Mouse (Mus musculus) brown adipose tissue, adult 24 weeks (tissue): ENCODE measurements around the gene Twnk. TPM values are rescaled to one million over a fixed set of nuclear protein-coding genes. Genes with fewer than 3 reads are reported as not detected.
A peak's percentile ranks its signal among the peaks of the same experiment; 100 is the strongest.
"Not testable (repeated sequence)": the region's sequence is repeated elsewhere in the genome, so short reads cannot be mapped to it uniquely, and the experiment has no call there.

ENCODE experiments used
- H3K27ac ChIP-seq: fragments of 200-500 bp; replicated peaks from 2 replicates; pipeline ENCODE4 v1.5.1; 2012; ENCODE audit warnings: low read depth, mild to moderate bottlenecking, low read length
- H3K4me1 ChIP-seq: fragments of 200-500 bp; 2 replicates; pipeline ENCODE4 v1.6.1; 2012; ENCODE audit warnings: low read length, mixed read lengths; ENCODE audit not compliant: control insufficient read depth, insufficient read depth, insufficient read length
- H3K4me3 ChIP-seq: fragments of 200-500 bp; 2 replicates; pipeline ENCODE4 v1.5.1; 2012; ENCODE audit warnings: low read depth, mild to moderate bottlenecking, low read length, moderate library complexity; ENCODE audit not compliant: insufficient read depth
- polyA plus RNA-seq: library from polyadenylated mRNA; stranded (reverse); fragments of >200 nt; gene quantifications from 2 replicates; pipeline ENCODE4 v1.2.4, GENCODE M21; 2012; ENCODE audit not compliant: missing spikeins, insufficient read depth, insufficient read length

Gene Twnk
- polyA plus RNA-seq, 1 experiment = 9.1 TPM

GRCm38 (mm10) chr19:45026958-45027670 is 21.7 kb downstream of the Twnk start:
- Histone ChIP-seq H3K27ac (peak overlapping the region; percentile 55), H3K4me1 (peaks cover 25% of the 10 kb centered on the region), H3K4me3 (no peak overlapping the region)

DNA sequence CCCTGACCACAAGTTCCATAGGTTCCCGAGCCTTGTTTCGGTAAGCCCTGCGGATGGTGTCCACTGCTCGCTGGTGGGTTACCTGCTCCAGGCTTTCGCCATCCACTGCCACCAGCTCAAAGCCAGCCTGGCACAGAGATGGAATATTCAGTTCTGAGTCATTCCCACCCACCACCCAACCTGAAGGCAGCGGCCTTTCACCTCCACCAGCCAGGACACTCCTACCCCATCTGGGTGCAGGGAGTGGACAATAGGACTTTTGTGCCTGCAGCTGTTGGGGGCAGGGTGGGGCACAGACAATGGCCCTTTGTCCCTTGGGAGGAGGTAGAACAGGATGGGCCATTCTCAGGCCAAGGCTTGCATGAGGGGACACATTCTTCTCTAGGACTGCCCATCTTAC is 22.4 kb downstream of the Twnk start:
- no peak overlapping the region for H3K4me3 ChIP-seq
- H3K4me1 ChIP-seq = peaks cover 25% of the 10 kb centered on the region

DNA sequence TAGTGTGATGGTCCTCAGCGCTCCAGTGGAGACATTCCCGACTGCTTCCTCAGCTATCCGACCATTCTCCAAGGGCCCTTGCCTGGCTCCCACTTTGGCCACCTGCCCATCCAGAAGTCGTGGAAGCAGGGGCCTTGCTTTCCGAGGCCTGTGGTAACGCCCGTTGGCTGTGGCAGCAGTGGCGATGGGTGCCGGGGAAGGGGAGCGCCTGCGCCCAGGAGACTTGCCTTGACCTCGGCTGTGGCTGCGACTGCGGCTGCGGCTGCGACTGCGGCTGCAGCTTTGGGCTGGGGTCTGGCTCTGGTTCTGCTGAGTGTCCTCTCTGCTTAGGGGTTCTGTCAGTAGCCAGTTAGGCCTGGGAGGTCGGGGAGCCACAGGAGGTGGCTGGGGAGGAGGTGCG is 23.3 kb downstream of the Twnk start:
- Histone ChIP-seq H3K4me1 (peaks cover 25% of the 10 kb centered on the region), H3K27ac (peak overlapping the region; percentile 58; the same call in 1 of the 2 replicates), H3K4me3 (no peak overlapping the region)

More for the DNA sequence above, 22.4 kb downstream of the Twnk start:
- peak overlapping the region; percentile 58 for H3K27ac ChIP-seq

DNA sequence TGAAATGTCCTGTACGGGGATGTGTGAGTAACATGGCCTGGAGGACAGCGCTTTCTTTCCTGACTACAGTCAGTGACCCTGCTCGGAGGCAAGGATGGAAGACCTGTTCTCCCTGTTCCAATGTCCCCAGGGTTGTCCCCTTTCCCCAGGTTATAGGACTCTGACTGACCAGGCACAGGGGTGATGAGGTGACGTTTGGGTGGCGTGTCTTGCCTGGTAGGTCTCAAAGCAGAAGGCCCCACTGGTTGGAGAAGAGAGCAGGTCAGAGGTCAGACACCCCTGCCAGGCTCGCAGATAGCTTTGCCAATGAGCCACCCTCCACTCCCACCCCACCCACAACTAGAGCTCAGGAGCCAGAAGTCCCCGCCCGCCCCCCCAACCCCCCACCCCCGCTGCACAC is 24.1 kb downstream of the Twnk start:
- Histone ChIP-seq H3K4me3 (no peak overlapping the region), H3K27ac (no peak overlapping the region), H3K4me1 (peaks cover 25% of the 10 kb centered on the region)

DNA sequence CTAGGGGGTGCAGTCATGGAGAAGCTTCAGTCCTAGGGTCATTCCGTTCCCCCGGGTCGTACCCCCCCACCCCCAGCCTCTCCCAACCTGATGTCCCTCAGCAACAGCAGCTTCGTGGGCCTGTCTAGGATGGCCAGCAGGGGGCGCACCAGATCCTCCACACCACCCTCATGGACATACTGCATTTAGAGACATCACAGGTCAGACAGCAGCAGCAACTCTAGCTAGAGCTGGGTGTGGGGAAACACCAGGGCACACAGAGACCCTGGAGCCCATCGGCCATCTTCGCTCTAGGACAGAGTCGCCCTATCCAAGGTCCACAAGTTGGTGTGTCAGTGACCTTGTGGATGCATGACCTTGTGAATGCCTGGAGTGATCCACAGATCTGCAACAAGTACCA is 24.6 kb downstream of the Twnk start:
- peaks cover 25% of the 10 kb centered on the region for H3K4me1 ChIP-seq
- no peak overlapping the region for H3K4me3 ChIP-seq
- H3K27ac ChIP-seq = no peak overlapping the region

GRCm38 (mm10) chr19:45030746-45031693 is 25.6 kb downstream of the Twnk start:
- peak overlapping the region; percentile 38 for H3K4me3 ChIP-seq
- peaks cover 25% of the 10 kb centered on the region for H3K4me1 ChIP-seq
- no peak overlapping the region for H3K27ac ChIP-seq

DNA sequence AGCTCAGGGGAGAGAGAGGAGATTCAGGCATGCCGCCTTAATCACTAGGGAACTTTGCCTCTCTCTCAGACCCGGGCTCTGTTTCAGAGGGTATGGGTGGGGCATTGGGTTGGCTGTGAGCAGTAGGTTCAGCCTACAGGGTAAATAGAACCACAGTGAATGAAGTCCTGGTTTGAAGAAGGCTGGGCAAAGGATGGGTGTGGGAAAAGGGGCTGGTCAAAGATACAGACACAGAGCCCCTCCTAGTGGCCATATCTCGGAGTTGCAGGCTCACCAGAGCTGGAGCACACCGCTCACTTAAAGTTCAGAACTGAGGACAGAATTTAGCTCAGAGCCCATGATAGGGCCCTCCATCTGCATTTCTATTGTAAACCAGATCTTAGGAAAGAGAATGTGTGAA is 26.3 kb downstream of the Twnk start:
- H3K4me1 ChIP-seq = peaks cover 25% of the 10 kb centered on the region
- no peak overlapping the region for H3K4me3 ChIP-seq
- H3K27ac ChIP-seq = no peak overlapping the region

DNA sequence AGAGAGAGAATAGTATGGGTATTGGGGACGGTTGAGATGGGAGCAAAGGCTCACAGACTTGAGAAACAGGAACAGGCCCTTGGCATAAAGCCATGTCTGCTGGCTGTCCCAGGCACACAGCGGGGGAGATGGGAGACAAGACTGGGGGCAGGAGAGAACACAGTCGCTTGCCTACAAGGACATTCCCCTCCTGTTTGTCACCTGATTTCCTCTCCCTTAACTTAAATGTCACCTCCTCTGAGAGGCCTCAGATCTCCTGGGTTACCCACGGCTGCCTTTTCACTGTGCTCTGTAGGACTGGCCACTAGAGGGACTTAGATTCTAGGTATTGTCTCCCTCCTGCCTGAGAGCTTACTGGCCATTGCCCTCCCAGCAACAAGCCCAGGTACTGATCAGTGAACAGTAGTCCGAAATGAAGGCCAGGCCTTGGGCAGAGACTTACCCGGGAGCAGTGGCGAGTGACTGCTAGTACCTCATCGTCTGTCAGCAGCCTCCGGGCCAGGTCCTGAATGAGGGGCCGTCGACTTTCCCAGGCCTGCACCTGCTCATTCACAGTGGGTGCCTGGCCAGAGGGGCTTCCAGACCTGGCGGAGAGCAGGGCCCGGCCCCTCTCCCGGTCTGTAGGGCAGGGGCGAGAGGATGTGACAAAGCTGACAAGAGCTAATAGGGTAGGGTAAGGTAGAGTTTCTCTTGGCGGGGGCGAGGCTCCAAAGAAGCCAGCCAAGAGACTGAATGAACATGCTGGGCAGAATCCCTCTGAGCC is 27.3 kb downstream of the Twnk start:
- Histone ChIP-seq H3K4me3 (no peak overlapping the region), H3K4me1 (peaks cover 18% of the 10 kb centered on the region), H3K27ac (no peak overlapping the region)

GRCm38 (mm10) chr19:45036867-45037266 is 31.4 kb downstream of the Twnk start:
- H3K4me3 ChIP-seq = no peak overlapping the region
- no peak overlapping the region for H3K27ac ChIP-seq
- H3K4me1 ChIP-seq = no peaks in the 10 kb centered on the region

DNA sequence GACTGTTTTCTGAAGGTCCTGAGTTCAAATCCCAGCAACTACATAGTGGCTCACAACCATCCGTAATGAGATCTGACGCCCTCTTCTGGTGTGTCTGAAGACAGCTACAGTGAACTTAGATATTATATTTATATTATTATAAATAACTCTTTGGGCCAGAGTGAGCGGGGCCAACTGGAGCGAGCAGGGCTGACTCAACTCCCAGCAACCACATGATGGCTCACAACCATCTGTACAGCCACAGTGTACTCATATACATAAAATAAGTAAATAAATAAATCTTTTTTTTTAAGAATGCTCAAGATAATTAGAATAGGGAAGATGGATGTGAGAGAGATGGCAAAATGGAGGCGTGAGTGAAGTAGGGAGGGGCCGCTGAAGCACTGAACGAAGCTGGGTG is 32.7 kb downstream of the Twnk start:
- not testable (repeated sequence) for H3K27ac ChIP-seq, H3K4me1 ChIP-seq, H3K4me3 ChIP-seq

GRCm38 (mm10) chr19:45040214-45040613 is 34.8 kb downstream of the Twnk start:
- H3K4me1 ChIP-seq = no peaks in the 10 kb centered on the region
- no peak overlapping the region for H3K27ac ChIP-seq
- H3K4me3 ChIP-seq = no peak overlapping the region

GRCm38 (mm10) chr19:45044389-45044927 is 39.0 kb downstream of the Twnk start:
- H3K4me3 ChIP-seq = no peak overlapping the region
- peaks cover 4% of the 10 kb centered on the region for H3K4me1 ChIP-seq
- H3K27ac ChIP-seq = no peak overlapping the region

GRCm38 (mm10) chr19:45045236-45045635 is 39.8 kb downstream of the Twnk start:
- no peak overlapping the region for H3K27ac ChIP-seq
- no peak overlapping the region for H3K4me3 ChIP-seq
- H3K4me1 ChIP-seq = peaks cover 4% of the 10 kb centered on the region

DNA sequence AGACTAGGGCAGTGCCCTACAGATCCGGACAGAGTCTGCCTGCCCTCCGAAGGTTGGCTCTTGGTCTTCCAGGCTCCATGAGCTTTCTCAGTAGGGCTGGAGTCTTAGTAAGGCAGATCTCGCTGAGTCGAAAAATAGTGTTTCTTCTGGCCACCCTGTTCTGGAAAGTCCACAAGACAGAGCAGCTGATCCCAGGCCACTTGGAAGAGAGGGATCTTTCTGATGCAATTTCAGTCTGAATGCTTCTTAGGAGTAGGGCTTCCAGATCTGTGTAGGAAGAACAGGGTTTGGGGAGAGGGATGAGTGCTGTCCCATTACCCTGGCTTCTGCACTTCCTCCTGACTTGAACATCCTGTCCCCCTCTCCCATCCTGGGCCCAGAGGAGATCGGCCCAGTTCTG is 40.2 kb downstream of the Twnk start, which contains the start of gene Pdzd7:
Gene Pdzd7 (minus strand): TSS at position 67 of the 400 bp plus-strand sequence.
- Histone ChIP-seq H3K27ac (no peak within 1 kb of the TSS), H3K4me3 (peak within 1 kb of the TSS; percentile 64), H3K4me1 (peaks cover 4% of the 10 kb centered on the region)
